Mouse (Mus musculus) urinary bladder, adult 2 months (tissue): ENCODE measurements at regions not wholly inside any gene's neighbourhood (a gene's known extent, or its start where the extent isn't known, plus 50 kb on each side); places are given as distances from the start of the nearest gene placed in this dataset.

ENCODE experiments used
- DNase-seq: peaks from one replicate; pipeline ENCODE4 v3.0.0; 2022; ENCODE audit warnings: low spot score

DNA sequence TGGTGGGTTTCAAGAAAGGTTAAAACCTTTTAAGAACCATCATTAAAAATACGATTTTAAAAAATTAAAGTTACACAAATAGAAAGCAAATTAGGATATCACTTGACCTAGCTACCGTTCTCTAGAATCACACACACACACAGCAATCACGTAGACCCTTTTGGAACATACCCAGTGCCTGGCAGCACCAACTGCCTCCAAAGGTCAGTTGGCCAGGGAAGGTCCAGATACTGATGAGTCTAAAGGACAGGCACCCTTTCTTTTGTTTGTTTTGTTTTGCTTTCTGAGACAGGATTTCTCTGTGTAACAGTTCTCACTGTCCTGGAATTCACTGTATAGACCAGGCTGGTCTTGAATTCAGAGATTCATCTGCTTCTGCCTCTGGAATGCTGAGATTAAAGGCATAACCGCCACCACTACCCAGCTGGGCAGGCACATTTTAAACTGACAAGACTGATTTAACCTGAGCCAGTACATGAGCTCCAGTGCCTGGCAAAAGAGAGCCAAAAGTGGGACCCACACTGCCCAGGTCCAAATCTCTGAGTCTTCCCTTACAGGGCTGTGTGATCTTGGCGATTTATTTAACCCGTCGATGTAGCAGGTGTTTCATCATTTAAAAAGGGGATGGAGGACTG is 353.0 kb downstream of the Pmp22 start:
- DNase-seq = no peak

DNA sequence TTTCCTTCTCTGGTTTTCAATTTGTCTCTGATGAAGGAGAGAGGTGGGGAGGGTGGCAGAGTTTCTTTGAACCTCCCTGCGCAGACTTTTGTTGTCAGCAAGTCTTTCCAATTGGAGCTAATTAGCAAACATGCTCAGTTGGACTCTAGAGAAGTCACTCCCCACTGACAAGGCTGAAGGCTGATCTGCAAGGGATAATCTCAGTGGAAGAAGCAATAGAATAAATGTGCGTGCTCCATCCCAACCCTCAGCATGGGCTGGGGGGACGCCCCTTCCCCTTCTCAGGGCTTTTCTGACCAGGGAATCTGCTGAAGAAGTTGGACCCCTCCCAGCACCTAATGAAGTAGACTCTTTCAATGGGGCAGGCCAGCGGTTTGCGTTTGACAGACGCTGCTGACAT is 353.8 kb downstream of the Pmp22 start:
- DNase-seq = no peak

DNA sequence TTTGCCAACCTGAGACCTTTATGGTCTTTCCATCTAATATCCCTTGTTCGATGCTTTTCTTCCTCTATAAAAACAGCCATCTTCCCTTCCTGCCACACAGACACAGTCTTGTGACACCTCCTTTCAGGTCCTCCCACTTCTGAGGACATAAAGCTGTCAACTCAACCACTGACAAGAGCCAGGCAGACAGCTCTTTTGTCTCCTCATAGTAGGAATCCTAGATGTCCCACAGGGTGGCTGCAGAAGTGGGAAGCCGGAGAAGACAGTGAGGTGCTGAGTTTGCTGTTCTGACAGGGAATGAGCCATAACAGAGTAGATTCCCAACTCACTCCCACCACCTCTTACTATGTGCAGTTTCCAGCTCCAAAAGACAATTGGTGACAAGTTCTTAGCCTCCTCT is 358.4 kb downstream of the Pmp22 start:
- DNase-seq = no peak

DNA sequence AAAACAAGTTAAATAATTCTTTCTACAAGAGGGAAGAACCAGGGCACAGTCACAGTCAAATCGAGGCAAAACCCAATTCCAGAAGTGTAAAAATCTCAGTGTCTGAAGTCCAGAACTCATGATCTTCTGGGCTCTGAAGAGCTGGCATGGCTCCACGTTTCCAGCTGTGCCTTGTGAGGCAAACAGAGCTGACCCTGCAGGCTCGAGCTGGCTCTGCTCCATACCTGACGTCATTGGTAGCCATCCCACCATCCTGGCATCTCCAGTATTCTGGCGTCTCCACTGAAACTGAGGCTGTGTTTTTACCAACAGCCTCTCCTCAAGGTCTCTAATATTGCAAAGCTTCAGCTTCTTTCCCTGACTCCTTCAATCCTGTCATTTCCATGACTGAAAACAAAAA is 373.4 kb downstream of the Pmp22 start:
- no peak for DNase-seq

DNA sequence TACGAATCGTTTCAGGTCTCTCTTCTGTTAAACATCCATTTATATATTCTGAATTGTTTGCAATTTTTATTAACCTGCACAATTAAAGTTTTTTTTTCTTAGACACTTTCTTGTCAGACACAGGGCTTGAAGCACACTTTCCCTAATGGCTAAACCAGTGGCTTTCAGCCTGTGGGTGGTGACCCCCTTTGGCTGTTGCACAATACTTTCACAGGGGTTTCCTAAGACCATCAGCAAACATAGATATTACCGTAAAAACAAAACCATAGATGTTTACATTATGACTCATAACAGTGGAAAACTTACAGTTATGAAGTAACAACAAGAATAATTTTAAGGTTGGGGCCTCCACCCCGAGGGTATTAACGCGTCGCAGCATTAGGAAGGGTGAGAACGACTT is 378.6 kb downstream of the Pmp22 start:
- DNase-seq = no peak

DNA sequence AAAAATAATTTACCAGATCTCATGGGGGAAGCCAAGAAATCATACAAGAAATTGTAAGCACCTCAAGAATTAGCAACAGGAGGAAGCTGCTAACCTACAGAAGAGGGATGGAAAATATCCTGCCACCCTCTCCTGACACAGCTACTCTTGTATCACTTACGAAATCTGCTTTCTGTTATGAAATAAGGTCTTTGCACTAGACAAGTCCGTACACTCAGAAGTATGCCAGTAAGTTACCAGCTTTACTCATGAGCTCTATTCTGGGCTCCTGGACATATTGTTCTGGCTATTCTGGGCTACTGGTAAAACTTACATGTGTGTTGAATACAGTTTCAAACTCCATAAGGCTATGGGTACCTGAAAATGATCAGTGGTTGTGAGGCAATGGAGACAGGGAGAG is 379.9 kb downstream of the Pmp22 start:
- no peak for DNase-seq

DNA sequence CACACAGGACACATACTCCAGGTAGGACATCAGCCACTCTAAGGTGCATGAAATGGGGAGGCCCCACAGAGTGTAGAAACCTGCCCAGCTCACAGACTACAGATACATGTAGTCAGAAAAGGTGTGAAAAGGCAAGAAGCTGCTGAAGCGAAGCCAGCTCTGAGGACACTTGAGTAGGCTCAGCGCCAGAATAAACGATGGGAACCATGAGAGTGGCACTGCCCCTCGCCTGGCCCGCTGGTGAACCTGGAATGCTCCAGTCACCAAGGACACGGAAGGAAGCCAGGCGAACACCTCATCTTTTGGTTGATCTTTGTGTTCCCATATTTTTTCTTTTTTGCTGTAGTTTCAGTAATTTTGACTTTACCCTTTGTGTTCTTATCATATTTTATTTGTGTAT is 381.8 kb downstream of the Pmp22 start:
- DNase-seq = no peak

DNA sequence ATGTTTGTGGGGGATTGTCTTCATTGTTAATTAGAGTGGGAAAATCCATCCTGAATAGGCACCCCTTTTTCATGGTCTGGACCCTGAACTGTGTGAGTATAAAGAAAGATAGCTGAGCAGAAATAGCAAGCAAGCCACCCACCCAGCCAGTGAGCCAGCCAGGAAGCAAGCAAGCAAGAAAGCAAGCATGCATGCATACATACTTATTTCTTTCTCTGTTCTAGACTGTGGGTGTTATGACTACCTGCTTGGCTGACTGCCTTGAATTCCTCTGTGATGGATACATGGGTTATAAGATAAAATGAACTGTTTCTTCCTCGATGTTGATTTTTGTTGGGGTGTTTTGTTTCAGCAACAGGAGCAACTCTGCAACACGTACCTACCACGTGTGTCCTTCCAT is 385.8 kb downstream of the Pmp22 start:
- DNase-seq = no peak

DNA sequence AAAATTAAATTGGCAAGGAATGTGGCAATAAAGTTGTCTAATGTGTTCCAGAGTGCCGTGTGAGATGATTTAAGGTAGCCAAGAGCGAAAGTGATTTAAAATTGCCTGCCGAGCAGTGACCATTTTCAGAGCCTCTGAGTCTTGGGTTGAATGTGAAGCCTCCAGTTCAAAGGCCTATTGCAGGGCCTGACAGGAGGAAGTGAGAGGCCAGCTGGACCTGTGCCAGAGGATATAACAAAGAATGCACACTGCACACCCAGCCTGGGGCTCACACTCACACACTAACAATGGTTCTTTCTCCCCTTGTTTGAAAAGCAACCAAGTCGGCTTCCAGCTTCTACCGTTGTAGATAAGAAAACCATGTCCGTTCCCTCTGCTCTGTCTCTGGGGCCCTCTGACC is 390.1 kb downstream of the Pmp22 start:
- no peak for DNase-seq

DNA sequence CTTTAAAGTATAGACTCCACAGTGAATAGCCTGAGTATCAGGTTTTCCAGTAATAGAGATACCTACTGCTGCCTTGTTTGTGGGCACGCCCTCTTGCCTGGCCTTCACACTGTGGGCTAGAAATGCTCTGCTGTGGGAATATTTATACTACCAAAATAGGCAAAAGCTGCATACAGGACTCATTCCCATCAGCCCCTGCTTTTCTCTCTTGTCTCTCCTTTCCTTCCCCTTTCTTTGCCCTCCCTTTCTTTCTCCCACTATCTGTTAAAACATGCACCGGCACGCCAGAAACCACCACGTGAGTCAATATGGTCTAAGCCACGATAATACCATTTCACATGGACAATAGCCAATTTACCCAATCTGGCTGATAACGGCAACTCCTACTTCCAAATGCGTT is 395.5 kb downstream of the Pmp22 start:
- DNase-seq = no peak

DNA sequence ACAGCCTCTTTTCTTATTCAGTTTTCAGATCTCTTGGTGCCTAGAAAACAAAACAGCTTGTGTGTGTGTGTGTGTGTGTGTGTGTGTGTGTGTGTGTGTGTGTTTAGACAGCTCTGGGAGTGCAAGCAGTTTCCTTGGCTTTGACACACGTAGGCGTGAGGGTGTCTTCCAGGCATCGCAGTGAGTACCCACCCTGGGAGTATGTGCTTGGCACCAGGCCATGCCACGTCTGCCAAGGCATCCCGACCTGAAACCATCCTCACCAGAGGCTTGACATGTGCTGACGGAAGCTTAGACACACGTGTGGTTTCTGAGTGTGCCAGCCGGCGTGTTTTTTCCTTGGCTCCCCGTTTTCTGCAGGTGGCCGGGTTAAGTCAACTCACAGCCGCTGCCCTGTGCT is 396.6 kb downstream of the Pmp22 start:
- no peak for DNase-seq

DNA sequence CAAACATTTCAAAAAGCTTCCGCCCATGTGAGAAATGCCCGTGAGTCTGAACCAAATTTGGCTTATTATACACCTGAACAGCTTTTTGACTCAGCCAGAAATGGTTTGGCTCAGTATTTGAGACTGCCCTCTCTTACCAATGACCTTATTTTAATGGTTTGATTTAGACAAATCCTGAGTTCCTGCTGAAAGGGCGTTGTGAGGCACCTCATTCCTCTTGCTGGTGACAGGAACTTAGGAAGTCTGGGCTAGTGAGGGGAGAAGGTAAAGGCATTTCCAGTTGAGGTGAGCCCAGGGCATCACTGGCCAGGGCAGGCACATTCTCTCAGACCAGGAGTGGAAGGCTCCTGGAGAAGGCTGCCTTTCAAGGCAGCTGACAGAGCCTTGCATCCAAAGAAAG is 396.1 kb downstream of the Hs3st3b1 start:
- no peak for DNase-seq

DNA sequence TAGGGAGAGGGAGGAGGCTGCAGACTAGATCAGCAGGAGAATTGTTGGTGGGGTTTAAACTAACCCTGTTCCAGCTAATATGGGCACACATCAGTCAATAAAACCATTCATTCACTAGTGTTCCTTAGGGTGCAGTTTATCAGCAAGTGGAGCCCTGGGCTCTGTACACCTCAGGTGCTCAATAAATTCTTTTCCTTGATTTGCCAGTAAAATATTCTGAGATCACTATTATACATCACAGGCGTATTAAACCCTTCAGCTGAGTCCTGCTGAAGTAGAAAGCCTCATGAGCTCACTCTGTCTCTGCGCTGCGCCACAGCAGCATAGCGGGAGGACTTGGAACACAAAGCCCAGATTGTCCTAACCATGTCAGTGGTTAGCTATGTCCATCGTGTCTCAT is 389.3 kb downstream of the Hs3st3b1 start:
- no peak for DNase-seq

DNA sequence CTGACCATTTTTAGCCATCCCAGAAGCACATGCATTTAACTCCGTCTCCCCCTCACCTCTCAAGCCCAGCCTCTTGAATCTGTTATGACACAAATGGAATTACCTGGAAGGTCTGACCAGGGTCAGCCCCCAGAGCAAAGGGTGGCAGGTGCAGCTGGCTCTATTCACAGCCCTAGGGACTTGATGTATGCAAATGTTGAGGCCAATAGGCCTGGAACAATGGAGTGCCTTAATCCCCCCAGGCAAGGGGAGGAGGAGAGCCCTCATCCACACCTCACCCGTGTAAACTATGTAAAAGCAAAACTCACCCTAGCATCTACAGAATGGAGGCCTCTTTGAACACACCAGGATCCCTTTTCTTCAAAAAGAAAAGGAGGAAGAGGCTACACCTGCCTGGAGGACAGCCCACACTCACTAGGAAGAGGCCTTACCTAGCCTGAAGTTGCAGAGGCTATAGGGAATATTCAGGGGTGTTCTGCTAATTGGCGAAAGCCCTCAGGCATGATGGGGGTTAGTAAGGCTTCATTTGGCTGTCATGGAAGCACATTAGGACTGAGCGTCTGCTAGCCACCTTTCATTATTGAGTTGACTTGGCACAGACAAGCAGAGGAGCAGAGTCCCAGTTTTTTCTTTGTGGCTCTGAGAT is 388.4 kb downstream of the Hs3st3b1 start:
- DNase-seq = no peak

DNA sequence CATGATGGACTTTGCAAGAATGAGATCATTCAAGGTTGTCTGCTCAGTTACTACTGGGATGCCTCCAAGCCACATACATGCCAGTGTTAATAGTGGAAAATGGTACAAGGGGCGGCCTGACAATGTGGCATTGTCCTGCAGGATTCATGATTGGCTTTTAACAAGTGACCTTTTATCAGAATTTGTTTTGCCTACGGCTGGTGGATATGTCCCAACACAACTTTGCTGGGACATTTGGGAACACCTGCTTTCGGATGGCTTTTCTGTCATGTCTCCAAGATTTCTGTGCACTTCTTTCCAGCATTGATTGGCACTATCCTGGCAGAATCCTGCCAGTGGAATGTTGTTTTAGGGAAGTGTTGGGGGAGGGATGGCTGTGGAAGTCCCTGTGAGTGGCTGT is 384.4 kb downstream of the Hs3st3b1 start:
- no peak for DNase-seq

DNA sequence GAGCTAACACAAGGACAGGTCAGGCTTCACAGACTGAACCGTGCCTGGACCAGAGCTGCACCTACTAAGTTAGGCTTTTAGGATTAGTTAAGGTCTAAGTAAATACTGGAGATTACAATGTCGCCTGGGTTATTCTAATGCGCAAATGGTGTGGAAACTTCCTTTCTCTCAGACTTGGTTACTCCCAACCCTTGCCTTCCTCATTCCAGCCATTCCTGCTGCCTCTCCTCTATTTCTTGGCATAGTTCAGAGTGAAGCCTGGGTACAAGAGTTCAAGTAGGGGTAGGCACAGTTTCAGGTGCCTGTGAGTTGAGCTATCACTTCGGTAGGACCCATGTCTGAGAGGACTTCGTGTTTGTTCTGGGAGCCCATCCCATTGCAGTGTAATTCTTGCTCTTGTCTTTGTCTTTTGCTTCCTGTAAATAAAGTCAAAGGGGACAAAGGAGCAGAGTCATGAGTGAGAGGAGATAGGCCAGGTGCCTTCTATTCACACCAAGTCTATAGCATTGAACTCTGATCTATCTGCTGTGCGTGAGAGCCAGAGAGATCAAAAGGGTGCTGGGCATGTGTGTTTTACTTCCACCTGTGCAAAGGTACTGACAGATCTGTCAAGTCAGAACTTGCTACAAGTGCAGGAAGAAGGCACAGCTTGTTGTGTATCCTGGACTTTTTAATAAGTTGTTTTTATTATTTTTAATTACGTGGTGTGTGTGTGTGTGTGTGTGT is 378.0 kb downstream of the Hs3st3b1 start:
- no peak for DNase-seq

DNA sequence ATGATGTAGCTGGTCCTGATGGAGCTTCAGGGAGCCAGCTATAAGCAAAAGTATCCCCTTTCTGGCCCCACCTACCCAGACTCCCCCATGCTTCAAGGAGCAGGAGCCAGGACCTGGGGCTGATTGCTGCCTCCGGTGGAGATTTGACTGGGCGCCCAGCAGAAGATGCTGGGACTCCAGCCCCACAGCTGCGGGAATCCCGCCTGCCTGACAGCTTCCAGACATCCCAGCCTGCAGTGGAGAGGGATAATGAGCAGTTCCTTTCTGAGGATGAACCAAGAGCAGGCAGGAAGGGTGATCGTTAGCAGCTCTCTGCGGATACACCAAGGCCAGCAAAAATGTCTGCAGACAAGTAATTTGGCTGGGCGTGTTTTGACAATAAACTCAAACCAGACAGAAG is 376.6 kb downstream of the Hs3st3b1 start:
- no peak for DNase-seq

DNA sequence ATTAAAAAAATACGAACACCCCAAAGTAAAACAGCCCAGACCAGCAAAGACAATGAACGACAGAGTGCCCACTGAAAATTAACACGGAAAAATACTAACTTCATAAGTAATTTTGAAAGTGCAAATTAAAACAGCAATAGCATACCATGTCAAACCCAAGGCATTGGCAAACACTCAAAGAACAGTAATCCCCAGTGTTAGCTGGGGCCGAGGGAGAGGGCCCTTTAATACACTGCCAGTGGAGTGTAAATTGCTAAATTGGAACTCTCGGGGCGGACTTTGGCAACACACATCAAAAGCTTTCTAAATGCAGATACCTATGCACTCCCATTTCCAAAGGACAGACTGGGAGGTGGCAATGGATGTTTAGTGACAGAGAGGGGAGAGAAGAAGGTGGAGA is 361.6 kb downstream of the Hs3st3b1 start:
- DNase-seq = no peak

DNA sequence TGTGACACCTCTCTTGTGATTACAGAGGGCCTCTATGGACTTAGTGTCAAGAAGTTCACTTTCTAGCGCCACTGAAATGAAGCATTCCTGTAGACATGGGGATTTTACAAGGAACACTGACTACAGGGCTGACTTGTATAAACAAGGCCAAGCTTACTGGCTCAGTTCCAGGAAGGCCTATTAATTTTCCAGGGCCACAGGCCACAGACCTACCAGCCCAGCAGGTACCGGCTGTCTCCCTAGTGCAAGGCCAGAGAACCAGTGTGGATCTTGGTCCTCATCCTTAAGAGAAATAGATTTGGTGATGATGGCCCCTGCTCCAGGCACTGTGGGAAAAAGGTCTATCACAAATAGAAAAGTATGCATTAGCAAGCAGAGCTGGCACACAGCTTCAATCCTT is 359.4 kb downstream of the Hs3st3b1 start:
- no peak for DNase-seq

DNA sequence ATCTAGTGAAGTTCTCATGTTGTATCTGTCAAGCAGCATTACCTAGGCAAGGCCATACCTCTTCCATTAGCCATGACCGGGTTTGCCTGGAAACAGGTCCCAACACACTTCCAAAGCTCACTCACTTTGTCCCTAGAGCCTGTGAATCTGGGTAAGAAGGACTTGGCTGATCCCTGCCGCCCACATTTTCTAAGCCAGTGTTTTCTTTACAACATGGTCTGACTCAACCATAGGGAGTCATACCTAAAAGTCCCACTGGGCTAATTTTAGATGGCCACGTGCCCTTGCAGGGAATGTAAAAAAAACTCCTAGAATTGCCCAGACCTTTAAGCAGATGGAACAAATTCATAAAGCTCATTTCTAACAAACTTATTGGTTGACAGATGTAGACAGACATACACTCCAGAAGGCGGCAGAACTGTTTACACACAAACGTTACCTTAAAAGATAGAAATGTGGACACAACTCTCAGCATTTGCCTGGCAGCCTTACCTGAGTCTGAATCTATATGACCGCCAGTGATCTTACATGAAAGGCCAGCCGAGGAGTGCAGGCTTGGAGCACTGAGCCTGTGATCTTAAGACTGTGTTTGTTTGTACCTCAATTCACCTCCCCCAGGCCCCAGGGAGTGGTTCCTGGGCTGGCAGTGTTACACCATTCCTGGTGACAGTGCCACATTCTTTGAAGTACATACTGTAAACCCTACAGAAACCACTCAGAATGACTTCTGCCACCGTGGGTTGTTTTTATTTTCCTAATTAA is 356.4 kb downstream of the Hs3st3b1 start:
- no peak for DNase-seq

DNA sequence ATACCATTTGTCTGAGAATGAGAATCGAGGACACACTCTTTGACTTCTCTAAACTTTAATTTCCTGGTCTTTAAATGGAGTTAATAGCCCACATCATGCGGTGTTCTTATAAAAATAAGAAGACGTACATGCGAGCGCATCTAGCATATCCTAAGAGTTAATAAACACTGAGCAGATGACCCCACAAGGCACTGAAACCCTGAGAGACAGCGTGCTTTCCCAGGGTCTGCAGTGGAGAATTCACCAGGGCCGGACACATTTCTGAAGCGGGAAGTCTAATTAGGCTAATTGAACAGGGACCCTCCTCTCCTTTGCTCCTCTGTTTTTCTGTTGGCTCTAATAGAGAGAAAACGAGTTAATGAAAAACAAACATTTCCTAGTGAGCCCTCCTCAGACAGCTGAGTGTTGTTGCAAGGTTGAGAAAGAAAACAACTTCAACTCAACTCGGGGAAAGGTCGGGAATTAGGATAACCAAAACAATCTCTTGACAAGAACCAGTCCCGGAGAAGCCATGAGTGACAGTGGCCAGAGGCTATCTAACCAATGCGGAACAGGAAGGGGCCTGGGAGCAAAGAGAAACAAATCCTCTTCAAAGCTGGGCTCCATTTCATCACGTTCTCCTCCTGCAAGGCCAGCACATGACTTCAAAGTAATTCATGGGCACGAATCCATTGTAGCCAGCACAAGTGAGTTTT is 352.2 kb downstream of the Hs3st3b1 start:
- no peak for DNase-seq

DNA sequence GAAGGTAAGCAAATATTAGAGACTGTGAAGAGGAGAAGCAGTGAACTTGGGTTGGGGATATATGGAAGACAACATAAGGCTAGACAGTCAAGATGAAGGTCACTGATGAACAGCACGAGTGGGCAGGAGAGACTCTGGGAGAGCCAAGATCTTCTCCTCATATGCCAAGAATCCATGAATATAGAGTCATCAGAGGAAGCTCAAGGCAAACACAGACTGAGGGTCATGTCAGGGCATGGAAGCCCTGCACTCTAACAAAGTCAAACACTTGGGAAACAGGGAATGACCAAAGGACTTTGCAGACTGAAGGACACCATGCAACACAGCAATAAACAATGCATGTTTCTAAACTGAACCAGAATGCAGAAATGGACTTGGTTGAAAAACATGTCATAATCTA is 351.4 kb downstream of the Hs3st3b1 start:
- no peak for DNase-seq
